Mouse (Mus musculus): Measurements from ENCODE around the gene 4930455H04Rik. TPM values are rescaled to one million over a fixed set of nuclear protein-coding genes. Genes with fewer than 3 reads are reported as not detected.

4930455H04Rik gene
- total RNA-seq, 2 experiments from 2014 or later: not detected

DNA sequence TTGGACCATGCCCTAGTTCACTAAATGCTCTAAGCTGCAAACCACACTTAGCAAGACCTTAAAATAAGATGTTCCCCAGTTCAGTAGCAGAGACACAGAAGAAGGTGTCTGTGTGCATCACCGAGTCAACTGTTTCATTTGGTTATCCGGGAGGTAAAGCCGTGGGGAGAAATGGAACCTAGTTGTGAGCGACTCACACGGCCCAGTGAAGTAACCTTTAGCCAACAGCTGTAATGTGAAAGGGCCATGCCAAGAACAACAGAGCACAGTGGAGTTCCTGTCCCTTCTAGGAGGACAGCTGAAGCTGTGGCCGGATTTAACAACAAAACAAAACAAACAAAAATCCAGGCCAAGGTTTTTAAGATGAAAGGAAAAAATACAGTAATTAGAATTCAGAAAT lies 1.3 kb upstream of the 4930455H04Rik start:
- peak in 1 of 2 experiments; percentile 36 for DNase-seq (ENCODE audit: low spot score in 2 of 2)

DNA sequence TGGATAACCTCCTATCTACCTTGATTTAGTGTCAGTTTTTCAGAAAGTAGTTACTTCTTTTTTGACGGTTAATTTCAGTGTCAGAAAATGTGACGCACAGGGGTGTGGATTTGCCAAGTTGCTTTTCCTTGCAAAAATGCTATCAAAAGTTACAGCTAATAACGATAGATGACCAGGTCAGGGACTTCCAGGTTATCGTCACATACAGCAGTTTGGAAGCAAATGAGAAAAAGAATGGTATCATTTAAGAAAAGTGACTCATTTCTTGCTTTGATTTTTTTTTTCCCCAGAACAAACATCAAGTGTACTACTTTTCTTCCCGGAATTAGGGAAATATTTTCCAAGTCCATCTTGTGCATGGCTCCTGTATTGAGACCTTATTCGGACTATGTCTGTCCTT lies 631 bp upstream of the 4930455H04Rik start:
- DNase-seq (ENCODE audit: low spot score in 2 of 2): no peak

DNA sequence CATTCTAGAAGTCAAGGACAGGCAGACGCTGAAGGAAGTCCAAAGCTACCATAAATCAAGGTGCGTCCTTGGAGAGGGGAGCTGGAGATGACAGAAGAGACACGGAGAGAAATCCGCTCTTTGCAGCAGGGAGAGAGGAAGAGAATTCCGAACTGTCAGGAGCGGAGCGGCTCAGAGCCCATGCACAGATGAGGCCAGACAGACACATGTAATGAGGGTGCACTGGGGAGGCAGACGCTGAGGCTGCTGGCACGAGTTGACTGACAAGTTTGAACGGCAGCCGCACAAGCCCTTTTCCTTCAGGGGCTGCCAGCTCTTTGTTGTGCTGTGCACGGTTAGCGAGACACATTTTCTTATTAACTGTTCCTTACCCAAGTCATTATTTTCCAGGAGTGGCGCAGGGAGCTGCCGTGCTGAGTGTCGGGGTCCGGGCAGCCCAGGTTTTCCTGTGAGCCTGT lies 502 bp downstream of the 4930455H04Rik start, which contains the start of gene Palmd:
TSS of gene Palmd (minus strand) at position 448 of the 458 bp plus-strand sequence.
- DNase-seq (ENCODE audit: low spot score in 2 of 2): peak; percentile 74 to 76

DNA sequence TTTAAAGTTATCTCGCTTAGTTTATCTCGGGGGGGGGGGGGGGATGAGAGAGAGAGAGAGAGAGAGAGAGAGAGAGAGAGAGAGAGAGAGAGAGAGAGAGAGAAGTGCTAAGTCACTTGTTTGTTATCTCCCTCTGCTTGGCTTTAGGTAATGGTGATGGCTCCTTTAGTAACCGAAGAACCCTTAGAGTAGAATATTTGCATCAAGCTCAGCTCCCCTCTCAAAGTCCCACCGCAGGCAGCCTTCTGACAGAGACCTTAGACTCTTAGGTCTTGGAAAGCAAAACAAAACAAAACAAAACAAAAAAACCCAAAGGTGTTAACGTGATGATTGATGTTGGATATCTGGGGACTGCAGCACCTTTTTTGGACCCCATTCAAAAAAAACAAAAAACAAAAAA lies 936 bp downstream of the 4930455H04Rik start:
- no peak for DNase-seq (ENCODE audit: low spot score in 2 of 2)

DNA sequence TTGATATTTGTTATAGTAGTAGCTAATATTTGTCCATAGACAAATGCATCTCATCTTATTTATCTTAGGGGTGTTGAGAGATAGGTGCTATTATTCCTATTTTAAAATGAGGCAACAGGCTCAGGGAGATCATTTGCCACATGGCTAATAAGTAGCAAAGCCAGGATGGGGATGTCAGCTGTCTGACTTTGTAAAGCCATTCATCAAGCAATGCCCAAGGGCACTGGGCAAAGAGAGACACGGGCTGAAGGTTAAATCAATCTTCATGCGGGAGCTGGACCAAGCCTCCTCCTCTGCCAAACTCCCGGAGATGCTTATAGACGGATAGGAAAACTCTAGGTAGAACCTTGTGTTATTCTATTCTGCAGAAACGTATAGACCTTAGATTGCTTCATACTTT lies 1.7 kb downstream of the 4930455H04Rik start:
- no peak for DNase-seq (ENCODE audit: low spot score in 2 of 2)

DNA sequence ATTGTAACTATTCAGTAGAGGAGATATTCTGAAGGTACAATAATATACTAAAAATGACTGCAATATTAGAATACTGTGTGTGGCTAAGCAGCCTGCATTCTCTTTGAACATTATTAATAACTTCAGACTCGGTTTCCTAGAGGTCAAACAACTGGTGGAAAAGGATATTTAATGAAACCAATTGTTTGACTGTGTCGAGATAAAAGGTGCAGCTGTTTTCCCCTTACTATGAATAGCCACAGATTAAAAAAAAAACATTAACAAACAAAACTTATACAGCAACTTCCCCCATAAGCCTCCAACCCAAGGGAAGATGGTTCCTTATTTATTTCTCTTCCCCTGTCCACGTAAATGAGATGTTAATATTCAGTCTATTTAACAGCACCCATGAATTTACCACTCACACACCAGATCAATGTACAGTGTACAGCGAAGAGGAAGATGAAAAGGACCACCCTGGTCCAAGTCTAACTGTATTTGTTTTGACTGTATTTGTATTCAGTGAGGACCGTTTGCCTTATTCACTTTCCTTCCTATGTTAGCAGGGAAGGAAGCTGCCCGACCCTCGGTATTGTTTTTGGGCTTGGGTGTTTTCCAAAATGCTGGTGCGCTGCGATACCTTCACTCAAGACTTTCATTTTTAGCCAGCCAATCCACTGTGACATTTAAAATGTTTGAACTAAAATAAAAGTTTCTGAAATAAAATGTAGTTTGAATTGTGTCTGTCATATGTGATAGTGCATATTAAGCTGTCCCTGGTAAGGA lies 13.9 kb downstream of the 4930455H04Rik start:
- no peak for DNase-seq (ENCODE audit: low spot score in 2 of 2)

DNA sequence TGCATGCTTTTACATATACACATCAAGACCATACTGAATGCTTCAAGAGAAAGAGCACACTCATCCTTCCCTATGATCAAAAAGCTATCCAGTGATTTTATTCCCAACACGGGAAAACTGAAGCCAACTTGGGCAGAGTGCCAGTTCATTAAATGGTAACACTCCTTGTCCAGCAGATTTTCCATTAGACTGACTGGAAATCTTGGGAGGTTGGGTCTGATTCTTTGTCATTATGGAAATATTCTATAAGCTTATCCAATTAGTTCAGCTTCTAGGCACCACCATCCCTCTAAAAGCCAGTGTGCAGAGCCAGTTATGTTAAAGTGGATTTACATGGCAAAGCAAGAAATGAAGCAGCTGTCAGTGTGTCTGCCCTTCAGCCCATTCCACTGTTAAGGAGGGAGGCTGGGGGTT lies 17.0 kb downstream of the 4930455H04Rik start:
- no peak for DNase-seq (ENCODE audit: low spot score in 2 of 2)

DNA sequence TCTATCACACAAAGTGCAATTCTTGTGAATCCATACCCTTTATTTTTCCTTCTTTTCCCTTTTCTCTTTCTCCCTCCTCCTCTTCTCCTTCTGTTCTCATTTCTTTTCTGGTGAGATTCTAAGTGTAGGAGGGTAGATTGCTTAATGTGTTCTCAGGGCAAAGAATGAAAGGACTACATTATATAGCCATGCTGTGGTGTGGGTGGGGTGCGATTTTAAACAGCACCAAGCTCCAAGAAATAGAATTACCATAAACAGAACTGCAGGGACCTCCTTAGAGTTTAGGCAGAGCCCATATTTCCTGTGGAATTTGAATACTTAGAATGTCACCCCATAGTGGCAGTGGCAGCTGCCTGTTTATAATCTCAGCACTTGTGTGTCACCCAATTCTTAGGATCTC lies 17.7 kb downstream of the 4930455H04Rik start:
- DNase-seq (ENCODE audit: low spot score in 2 of 2): peak in 1 of 2 experiments; percentile 59

DNA sequence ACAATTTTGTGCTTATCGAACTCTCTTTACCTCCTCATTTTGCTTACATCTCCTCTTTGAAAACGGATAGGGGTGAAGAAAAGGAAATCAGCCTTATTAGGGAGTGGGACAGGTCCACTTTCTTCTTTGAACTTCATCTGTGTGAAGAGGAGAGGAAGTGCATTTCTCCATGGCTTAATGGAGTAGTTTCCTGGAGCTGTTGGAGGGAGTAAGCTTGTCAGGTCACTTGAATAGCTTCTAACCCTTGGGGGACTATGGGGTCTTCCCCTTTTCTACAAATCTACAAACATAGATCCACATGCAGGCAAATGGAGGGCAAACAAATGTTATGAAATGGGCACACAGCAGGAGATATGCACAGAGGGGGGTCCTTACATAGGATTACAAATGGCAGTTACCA lies 18.4 kb downstream of the 4930455H04Rik start:
- DNase-seq (ENCODE audit: low spot score in 2 of 2): no peak

DNA sequence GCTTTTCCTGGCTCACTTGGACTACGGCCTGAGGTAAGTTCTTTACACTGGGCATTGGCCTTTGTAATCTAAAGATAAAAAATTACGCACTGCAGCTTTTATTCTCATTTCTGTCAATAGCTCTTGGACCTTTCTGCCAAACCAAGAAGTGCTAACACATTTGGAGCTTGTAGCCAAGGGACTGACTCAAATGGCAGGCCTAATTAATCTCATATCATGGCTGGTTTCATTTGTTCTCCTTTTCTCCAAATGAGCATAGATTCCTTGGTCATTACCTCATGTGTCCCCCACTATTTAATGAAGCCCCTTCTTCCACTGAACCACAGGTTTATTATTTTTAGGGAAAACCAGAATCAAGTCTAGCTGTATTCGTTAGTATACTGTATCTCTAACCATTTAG lies 20.2 kb downstream of the 4930455H04Rik start:
- DNase-seq (ENCODE audit: low spot score in 2 of 2): no peak

DNA sequence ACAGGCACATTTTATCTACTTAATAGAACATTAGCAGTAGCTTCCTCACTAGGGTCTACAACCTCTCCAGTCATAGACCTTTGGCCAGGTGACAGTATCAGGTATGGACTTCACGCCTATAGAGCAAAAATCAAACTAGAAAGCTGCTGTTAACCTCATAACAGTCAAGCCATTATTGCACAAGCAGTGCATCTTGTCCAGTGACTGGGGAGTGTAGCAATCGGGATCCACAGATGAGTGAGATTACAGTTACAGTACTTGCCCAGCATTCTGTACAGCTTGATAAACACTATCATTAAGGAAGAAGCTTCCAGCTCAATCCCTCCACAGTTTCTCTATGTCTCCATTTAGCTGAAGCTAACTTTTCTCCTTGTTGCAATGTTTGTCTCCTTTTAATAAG lies 23.1 kb downstream of the 4930455H04Rik start:
- no peak for DNase-seq (ENCODE audit: low spot score in 2 of 2)

DNA sequence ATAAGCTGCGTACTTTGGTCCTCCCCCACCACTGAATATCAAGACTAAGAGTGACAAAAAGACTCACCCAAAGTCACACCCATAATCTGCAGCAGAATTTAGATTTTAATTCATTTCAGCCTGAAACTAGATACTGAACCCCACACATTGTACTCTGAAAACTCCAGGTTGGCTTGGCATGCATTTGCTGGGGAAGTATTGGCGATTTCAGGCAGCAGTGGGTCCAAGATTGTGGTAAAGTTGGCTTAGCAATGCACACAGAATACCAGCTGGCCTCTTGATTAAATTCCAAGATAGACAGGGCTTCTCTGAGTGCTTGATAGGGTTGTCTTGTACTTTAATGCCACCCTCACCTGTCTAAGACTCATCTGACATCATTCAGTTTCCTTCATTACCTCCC lies 24.9 kb downstream of the 4930455H04Rik start:
- no peak for DNase-seq (ENCODE audit: low spot score in 2 of 2)

DNA sequence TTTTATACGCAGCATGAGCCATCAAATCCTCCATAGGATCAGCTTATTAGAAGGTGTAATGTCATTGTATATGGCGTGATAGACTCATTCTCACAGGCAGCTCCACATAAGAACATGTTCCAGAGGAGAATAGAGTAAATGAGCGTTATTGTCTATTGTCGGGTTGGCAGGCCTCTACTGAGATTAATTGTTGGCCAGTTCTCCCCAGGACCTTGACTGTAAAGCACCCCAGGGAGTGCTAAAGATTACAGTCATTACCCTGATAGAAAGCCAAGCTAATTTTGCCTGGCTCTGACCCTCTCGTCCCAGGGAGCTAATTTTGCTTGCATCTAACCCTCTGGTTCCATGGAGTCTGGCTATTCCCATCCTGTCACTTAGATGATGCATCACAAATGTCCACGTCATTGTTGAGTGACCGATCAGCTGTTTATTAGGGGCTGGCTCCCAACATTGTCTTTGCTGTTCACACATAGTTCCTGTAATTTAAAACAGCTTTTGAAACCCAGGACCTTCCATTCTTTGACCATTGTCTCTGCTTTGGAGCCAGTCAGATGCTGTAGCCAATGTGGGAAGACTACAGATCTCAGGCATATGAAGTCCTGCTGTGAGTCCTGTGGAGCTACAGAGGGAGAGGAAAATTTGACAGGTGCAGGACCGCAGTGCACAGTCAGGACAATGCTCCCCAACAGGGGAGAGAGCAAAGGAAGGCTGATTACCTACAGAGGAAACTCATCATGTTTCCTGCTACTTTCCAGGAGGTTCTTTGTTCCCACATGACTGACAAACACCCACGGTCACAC lies 33.8 kb downstream of the 4930455H04Rik start:
- DNase-seq (ENCODE audit: low spot score in 2 of 2): no peak

DNA sequence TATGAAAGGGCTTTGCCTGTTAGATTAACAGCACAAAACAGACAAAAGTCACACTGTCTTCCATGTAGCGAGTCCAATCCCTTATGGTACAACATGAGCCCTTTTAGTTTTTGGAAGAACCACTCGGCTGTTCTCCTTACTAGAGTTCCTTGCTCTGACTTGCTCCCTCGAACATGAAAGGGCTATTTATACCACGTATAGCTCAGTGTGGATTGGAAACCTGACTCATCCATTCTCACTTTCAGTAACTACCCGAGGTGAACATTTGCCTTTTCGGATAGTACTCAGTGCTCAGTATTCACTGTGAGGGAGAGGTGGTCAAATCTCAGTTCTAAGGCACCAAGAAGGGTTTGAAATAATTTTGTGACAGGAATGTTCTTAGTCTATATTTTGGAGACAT lies 35.3 kb downstream of the 4930455H04Rik start:
- no peak for DNase-seq (ENCODE audit: low spot score in 2 of 2)

DNA sequence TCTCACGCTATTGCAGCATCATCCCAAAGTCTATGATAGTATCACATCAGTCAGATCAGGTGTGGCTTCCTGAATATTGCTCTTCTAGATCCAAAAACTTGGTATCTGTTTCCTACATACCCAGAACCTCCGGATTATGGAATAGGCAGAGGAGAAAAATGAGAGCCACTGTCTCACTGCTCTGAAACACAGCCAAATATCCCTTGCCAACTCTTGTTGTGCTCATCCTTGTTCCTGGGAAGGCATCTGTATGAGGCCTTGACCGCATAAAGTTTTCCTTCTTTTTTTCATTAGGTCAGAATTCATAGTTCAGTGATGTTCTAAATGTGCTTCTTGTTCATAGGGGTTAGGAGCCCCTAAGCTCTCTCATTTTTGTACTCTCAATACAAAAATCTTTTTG lies 38.6 kb downstream of the 4930455H04Rik start:
- no peak for DNase-seq (ENCODE audit: low spot score in 2 of 2)

DNA sequence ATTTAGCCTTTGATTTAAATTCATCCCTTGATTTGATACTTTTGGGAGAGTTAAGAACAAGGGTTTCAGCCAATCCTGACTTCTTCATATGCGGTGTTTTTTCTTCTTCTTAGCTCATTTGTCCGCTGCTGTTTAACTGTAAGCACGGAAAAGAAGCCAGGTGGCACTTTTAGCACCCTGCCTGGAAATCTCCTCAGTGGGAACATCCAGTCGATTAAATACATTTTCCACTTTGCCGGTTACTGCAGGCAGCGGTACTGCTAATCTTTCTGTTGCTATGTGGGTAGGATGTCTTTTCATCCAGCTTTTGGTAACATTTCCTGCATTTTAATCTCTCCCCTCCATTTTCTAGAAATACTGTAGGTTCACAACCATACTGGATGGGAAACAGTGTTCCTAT lies 39.3 kb downstream of the 4930455H04Rik start:
- DNase-seq (ENCODE audit: low spot score in 2 of 2): peak in 1 of 2 experiments; percentile 57

DNA sequence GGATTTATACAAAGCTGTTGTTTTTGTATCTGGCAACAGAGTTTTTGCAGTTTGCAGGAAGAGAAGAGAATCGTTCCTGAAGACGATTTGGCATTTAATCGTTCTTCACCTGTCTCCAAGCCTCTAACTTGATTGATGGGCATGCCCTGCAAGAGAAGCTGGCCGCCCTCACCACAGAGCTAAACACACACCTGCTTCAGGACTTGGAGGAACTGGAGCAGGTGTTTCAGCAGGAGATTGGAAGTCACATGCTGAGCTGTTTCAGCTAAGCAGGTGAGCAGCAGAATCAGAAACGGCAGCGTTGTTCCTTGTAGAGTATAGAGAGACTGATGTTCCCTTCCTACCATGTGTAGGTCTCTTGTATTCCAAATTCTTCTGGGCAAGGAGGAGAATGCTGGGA lies 42.1 kb downstream of the 4930455H04Rik start:
- no peak for DNase-seq (ENCODE audit: low spot score in 2 of 2)

DNA sequence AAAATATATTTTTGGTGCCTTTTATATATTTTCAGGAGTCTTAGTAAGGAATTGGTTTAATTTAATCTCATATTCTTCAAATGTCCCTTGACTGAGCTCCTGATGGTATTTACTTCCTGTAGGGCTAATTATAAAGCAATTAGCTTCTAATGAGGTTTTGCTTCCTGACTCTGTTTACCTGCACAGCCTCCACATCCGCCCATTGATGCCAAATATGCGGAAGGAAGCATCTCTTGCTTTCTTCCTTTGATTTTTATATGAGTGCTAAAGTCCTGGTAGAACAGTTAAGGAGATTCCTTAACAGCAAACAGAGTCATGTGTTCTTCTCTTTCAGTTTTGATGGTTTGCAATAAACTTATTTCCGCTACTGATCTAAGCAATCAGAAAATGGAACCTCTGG lies 52.3 kb downstream of the 4930455H04Rik start:
- DNase-seq (ENCODE audit: low spot score in 2 of 2): no peak

DNA sequence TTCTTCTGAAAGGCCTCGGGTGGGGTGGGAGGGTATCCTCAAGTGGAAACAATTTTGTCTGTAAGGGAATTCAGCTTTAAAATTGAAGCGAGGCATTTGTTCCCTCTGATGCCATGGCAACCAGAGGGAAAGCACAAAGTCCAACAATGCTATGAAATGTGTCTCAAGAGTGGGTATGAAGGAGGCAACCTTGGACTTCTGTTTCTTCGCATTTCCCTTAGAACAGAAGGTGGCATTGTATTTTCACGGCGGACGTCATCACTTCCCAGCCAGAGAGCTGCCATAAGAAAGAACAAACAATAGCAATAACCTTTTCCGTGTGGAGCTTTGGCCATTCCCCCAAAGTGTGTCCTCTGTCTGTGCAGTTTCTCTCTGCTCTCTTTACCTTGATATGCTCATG lies 53.8 kb downstream of the 4930455H04Rik start:
- DNase-seq (ENCODE audit: low spot score in 2 of 2): no peak

DNA sequence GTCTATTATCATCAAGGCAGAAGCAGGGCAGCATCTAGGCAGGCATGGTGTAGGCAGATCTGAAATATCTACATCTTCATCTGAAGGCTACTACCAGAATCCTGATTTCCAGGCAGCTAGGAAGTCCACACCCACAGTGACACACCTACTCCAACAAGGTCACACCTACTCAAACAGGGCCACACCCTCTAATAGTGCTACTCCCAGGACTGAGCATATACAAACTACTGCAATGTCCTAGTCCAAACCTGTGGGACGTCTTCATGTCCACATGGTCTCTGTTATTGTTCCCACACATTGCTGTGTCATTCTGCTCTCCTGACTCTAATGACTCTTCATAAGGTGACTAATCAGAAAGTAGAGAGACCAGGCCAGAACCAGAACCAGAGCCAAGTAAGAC lies 56.0 kb downstream of the 4930455H04Rik start:
- DNase-seq (ENCODE audit: low spot score in 2 of 2): no peak

DNA sequence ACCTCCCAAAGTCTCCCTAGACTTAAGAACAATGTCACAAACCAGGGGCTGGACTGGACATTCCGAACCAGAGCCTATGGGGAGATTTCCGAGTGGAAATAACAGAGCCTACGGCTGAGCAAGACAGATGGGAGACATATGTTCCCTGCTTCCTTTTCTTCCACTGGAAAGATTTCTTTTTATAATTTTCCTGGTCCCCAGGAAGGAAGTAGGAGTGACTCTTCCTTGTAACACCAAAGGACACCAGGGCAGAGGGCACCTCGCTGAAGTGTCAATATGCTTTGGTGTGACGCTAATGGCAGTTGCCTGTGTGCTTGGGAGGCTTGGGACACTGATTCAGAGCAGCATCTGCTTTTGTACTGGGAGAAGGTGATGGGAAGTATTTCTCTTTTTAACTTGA lies 56.5 kb downstream of the 4930455H04Rik start:
- DNase-seq (ENCODE audit: low spot score in 2 of 2): no peak

DNA sequence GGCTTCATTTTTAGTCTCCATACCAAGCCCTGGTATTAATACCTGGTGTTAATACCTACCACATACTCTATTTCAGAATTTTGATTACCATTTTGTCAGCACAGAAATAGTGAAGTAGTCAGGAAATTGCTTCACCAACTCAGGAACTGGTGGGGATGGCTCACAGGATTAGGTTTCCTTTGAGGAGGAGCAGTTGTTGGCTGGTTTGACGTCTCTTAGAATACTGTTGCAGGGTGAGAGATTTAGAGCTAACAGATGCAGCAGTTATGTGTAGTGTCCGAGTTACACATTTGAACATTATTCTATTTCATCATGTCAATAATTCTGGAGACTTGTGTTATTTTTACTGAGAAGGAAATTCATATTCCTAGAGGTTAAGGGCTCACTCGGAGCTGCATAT lies 57.4 kb downstream of the 4930455H04Rik start:
- DNase-seq (ENCODE audit: low spot score in 2 of 2): no peak
